Mouse (Mus musculus) midbrain, embryonic 13.5 days (tissue): ENCODE measurements around the gene Il18bp. TPM values are rescaled to one million over a fixed set of nuclear protein-coding genes. Genes with fewer than 3 reads are reported as not detected.
"Not testable (repeated sequence)": the region's sequence is repeated elsewhere in the genome, so short reads cannot be mapped to it uniquely, and the experiment has no call there.

Source experiments
- ATAC-seq: fragments of 200-750 bp; cut with Nextera tagmentation; 2 replicates; pipeline ENCODE4 v1.8.0; 2017; ENCODE audit warnings: mild to moderate bottlenecking, moderate TSS enrichment, moderate library complexity
- H3K27ac ChIP-seq: fragments of 300-500 bp; sonication (generic); 2 replicates; pipeline ENCODE4 v1.5.1; 2015; ENCODE audit warnings: inconsistent platforms, mild to moderate bottlenecking, moderate library complexity
- H3K27me3 ChIP-seq: fragments of 300-500 bp; sonication (generic); 2 replicates; pipeline ENCODE4 v1.6.1; 2015; ENCODE audit warnings: mild to moderate bottlenecking, inconsistent platforms
- H3K36me3 ChIP-seq: fragments of 300-500 bp; sonication (generic); 2 replicates; pipeline ENCODE4 v1.6.1; 2015; ENCODE audit warnings: mild to moderate bottlenecking, inconsistent platforms
- H3K4me1 ChIP-seq: fragments of 300-500 bp; sonication (generic); replicated peaks from 2 replicates; pipeline ENCODE4 v1.6.1; 2015; ENCODE audit warnings: inconsistent platforms
- H3K4me2 ChIP-seq: fragments of 300-500 bp; sonication (generic); replicated peaks from 2 replicates; pipeline ENCODE4 v1.6.1; 2015; ENCODE audit warnings: moderate library complexity, mild to moderate bottlenecking, inconsistent platforms
- H3K4me3 ChIP-seq: fragments of 300-500 bp; sonication (generic); replicated peaks from 2 replicates; pipeline ENCODE4 v1.5.1; 2015; ENCODE audit warnings: mild to moderate bottlenecking, inconsistent platforms
- H3K9ac ChIP-seq: fragments of 300-500 bp; sonication (generic); replicated peaks from 2 replicates; pipeline ENCODE4 v1.6.1; 2015; ENCODE audit warnings: mild to moderate bottlenecking, inconsistent platforms
- H3K9me3 ChIP-seq: fragments of 300-500 bp; sonication (generic); 2 replicates; pipeline ENCODE4 v1.6.1; 2016; ENCODE audit warnings: mild to moderate bottlenecking, inconsistent platforms
- WGBS: fragments of 180-500 bp; shearing (Covaris S2); methylation state at CpG from one replicate; pipeline ENCODE4 v1.1.7; 2015; 5-methylcytosine and 5-hydroxymethylcytosine counted together
- polyA plus RNA-seq: library from polyadenylated mRNA; unstranded; fragments of >200 nt; fragmentation: Nextera tagmentation; extraction: Ambion mirVana; gene quantifications from 2 replicates; pipeline ENCODE4 v1.2.1, GENCODE M21; 2015

The Il18bp gene
- polyA plus RNA-seq, 1 experiment from 2014 or later: 5.6 TPM

DNA sequence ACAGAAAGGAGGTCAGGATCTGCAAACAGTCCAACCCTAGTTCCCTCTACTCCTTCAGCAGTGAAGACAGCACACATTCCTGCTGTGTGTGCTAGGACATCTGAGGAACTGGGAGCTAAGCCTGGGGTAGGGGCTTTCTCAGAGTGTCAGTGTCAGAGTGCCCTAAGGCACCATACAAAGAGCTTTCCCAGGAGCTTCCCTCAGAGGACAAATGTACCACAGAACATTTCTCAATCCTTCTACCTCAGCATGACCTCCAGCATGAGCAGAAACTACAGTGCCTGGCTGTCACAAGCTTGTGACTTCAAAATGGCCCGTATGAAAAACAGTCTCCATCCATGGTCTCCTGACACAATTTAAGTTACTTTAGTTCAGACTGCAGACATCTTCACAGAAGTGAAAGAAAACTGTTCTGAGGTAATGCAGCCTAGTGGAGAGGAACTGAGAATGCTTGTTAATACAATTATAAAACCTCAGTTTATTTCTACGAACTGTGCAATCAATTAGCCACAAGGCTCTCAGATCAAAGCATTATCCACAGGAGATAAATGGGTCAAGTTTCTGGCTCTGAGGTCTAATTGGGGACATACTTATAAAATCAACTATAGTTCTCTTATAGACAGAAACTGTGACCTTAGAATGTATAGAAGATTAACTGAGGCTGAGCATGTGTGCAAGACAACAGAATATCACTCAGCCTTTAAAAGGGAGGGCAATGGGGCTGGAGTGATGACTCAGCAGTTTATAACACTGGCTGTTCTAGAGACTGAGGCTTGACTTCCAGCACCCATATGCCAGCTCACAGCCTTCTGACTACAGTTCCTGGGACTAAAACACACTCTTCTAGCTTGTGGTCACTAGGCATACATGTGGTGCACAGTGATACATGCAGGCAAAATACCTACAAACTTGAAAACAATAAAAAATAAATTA lies 7.0 kb upstream of the Il18bp start:
- Histone ChIP-seq H3K4me1 (no peaks in the 10 kb centered on the region), H3K9ac (no peak overlapping the region), H3K9me3 (no peaks in the 10 kb centered on the region), H3K36me3 (peaks cover 78% of the 10 kb centered on the region), H3K4me2 (no peak overlapping the region), H3K27me3 (no peaks in the 10 kb centered on the region), H3K27ac (no peak overlapping the region), H3K4me3 (no peak overlapping the region)
- 90% methylated on average over 2 of the region's 2 CpGs for WGBS
- ATAC-seq: no peak

DNA sequence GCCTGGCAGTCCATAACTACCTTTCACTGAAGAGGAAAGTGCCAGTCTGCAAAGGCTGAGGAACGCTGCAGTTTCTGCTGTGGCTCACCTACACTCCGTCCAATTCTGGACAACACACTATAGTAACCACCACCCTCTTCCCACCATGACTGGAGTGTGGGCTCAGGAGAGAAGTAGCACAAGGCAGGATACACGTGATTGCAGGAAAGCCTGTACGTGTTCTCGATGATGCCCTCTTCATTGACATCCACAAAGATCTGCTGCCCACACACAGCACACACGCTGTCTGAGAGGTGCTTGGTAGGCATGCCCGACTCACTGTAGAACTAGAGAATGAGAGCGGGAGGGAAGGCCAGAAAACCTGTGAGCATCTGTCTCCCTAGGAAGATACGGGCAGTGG lies 5.3 kb upstream of the Il18bp start:
- Histone ChIP-seq H3K27ac (no peak overlapping the region), H3K9ac (no peak overlapping the region), H3K4me1 (no peaks in the 10 kb centered on the region), H3K27me3 (no peaks in the 10 kb centered on the region), H3K4me2 (no peak overlapping the region), H3K9me3 (no peaks in the 10 kb centered on the region), H3K36me3 (peaks cover 85% of the 10 kb centered on the region), H3K4me3 (no peak overlapping the region)
- 97% methylated on average over 9 of the region's 9 CpGs for WGBS
- no peak for ATAC-seq

DNA sequence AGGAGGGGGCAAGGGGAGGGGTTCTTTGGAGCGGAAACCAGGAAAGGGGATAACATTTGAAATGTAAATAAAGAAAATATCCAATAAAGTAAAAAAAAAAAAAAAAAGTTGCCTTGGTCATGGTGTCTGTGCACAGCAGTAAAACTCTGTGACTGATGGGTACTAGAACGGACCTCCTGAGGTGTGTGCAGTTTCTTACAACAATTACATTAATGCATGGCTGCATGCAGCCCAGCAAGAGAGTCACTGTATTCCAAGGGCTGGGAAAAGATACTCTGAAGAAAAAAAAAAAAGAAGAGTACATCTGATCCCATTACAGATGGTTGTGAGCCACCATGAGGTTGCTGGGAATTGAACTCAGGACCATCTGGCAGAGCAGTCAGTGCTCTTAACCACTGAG lies 2.4 kb upstream of the Il18bp start:
- H3K4me1 ChIP-seq, H3K27me3 ChIP-seq, ATAC-seq, H3K27ac ChIP-seq, H3K4me2 ChIP-seq, H3K9me3 ChIP-seq, H3K4me3 ChIP-seq, H3K9ac ChIP-seq: not testable (repeated sequence)
- WGBS: 88% methylated on average over 2 of the region's 2 CpGs
- H3K36me3 ChIP-seq: peaks cover 95% of the 10 kb centered on the region

DNA sequence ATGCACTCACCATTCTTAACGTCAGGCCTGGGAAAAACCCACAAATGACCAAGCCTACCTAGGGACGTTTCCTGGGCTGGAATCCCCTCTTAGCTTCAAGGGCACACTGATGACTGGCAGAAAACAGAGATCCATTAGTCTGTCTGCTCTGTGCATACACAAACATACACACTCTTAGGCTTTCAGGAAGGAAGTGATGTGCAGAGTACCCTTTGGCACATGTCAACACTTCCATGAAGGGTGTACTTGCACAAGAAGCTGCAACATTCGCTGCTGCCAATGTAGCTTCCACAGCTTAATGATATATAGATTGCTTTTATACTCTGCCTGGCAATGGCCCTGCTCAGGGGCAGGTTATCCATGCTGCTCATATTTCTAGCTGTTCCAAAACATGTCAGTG lies 872 bp upstream of the Il18bp start:
- no peak for ATAC-seq
- no peaks in the 10 kb centered on the region for H3K27me3 ChIP-seq
- H3K9me3 ChIP-seq: no peaks in the 10 kb centered on the region
- H3K4me3 ChIP-seq: no peak overlapping the region
- no peak overlapping the region for H3K27ac ChIP-seq
- H3K4me2 ChIP-seq: no peak overlapping the region
- H3K4me1 ChIP-seq: no peaks in the 10 kb centered on the region
- no peak overlapping the region for H3K9ac ChIP-seq
- WGBS: 76% methylated on average over 3 of the region's 3 CpGs
- H3K36me3 ChIP-seq: peaks cover 95% of the 10 kb centered on the region

DNA sequence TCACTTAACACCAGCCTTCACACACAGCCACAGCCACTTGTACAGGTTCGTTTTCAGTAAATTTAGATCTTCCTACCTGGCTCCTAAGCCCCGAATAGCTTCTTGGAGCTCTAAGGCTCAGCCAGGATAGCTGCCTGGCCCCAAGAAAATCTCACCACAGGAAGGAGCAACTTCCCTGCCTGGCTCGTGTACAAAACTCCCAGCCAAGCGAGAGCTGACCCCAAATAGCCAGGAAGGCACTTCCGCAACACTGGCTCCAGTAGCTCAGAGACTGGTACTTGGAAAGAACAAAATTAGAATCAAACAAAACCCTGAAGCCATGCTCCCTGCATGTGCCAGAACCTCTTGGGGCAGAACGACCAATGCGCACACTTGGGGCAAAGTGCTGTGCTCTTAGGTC lies 456 bp downstream of the Il18bp start:
- WGBS: 86% methylated on average over 7 of the region's 7 CpGs
- Histone ChIP-seq H3K4me3 (no peak overlapping the region), H3K36me3 (peaks cover 96% of the 10 kb centered on the region), H3K27me3 (no peaks in the 10 kb centered on the region), H3K9ac (no peak overlapping the region), H3K27ac (no peak overlapping the region), H3K9me3 (no peaks in the 10 kb centered on the region), H3K4me1 (no peaks in the 10 kb centered on the region), H3K4me2 (no peak overlapping the region)
- ATAC-seq: no peak

DNA sequence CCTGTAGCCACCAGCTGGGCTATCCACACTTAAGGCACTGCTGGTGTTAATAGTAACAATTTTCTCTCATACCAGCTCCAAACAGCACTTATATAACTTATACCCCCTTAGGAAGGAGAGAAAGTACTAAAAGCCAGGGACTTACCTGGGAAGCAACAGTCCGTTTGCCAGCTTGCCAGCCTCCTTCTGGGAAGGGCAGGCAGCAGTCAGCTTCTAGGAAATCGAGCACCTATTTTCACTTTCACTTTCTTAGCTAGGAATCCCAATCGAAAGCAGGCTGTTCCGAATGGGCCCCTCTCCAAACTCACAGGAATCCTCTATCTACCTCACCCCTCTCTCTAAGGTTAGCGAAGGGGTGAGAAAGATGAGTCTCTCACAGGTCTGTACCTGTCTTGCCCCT lies 1.0 kb downstream of the Il18bp start:
- H3K36me3 ChIP-seq: peaks cover 96% of the 10 kb centered on the region
- 91% methylated on average over 5 of the region's 5 CpGs for WGBS
- no peak overlapping the region for H3K9ac ChIP-seq
- H3K4me2 ChIP-seq: no peak overlapping the region
- no peak overlapping the region for H3K4me3 ChIP-seq
- no peak for ATAC-seq
- no peaks in the 10 kb centered on the region for H3K4me1 ChIP-seq
- H3K9me3 ChIP-seq: no peaks in the 10 kb centered on the region
- no peaks in the 10 kb centered on the region for H3K27me3 ChIP-seq
- no peak overlapping the region for H3K27ac ChIP-seq

DNA sequence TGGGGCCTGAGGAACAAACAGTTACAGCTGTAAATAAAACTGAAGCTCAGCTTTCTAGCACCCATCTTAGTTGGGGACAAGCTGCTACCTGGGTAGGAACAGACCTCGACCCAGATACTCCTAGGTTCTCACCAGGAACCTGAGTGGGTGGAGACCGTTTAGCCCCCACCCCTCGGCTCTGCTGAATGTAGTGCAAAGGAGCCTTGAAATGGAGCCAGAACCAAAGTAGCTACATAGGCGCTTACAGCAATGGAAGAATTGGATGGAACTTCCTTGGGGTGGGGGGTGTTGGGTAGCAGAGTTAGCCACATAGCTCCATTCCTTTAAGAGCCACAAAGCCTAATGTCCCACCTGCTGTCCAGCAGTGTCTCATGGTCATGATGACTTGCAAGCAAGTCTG lies 1.6 kb downstream of the Il18bp start:
- Histone ChIP-seq H3K27me3 (no peaks in the 10 kb centered on the region), H3K36me3 (peaks cover 96% of the 10 kb centered on the region)

GRCm38 (mm10) chr7:102014995-102015394 lies 3.5 kb downstream of the Il18bp start:
- Histone ChIP-seq H3K9me3 (no peaks in the 10 kb centered on the region), H3K4me2 (no peak overlapping the region), H3K4me1 (no peaks in the 10 kb centered on the region), H3K4me3 (no peak overlapping the region), H3K9ac (no peak overlapping the region), H3K36me3 (peaks cover 99% of the 10 kb centered on the region), H3K27ac (no peak overlapping the region), H3K27me3 (no peaks in the 10 kb centered on the region)
- no peak for ATAC-seq
- 94% methylated on average over 2 of the region's 2 CpGs for WGBS

More for the DNA sequence above, 1.6 kb downstream of the Il18bp start:
- Histone ChIP-seq H3K4me3 (no peak overlapping the region), H3K4me1 (no peaks in the 10 kb centered on the region), H3K9ac (no peak overlapping the region), H3K9me3 (no peaks in the 10 kb centered on the region), H3K4me2 (no peak overlapping the region), H3K27ac (no peak overlapping the region)
- ATAC-seq: no peak
- 89% methylated on average over 4 of the region's 4 CpGs for WGBS

GRCm38 (mm10) chr7:102013416-102013815 lies 5.1 kb downstream of the Il18bp start:
- ATAC-seq: no peak
- Histone ChIP-seq H3K4me3 (no peak overlapping the region), H3K27ac (no peak overlapping the region), H3K27me3 (no peaks in the 10 kb centered on the region), H3K36me3 (peaks cover 100% of the 10 kb centered on the region), H3K9me3 (no peaks in the 10 kb centered on the region), H3K9ac (no peak overlapping the region), H3K4me1 (no peaks in the 10 kb centered on the region), H3K4me2 (no peak overlapping the region)
- WGBS: 85% methylated on average over 8 of the region's 8 CpGs

DNA sequence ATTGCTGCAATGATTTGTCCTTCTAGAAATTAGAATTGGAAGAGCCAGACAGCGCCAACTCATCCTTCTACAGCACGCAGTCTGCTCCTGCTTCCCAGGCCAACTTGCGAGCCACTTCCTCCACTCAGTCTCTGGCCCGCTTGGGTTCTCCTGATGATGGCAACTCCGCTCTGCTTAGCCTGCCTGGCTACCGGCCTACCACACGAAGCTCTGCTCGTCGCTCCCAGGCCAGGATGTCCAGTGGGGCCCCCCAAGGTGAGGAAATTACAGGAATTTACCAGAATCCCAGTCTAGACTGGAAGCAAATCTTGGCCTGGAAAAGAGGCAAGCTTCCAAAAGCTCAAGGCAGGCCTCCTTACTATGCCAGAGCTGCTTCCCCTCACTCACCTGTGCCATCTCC lies 6.6 kb downstream of the Il18bp start:
- Histone ChIP-seq H3K36me3 (peaks cover 100% of the 10 kb centered on the region), H3K4me1 (no peaks in the 10 kb centered on the region), H3K27ac (no peak overlapping the region), H3K9me3 (no peaks in the 10 kb centered on the region), H3K9ac (no peak overlapping the region), H3K27me3 (no peaks in the 10 kb centered on the region), H3K4me3 (no peak overlapping the region), H3K4me2 (no peak overlapping the region)
- no peak for ATAC-seq
- whole genome bisulfite sequencing: 91% methylated on average over 9 of the region's 9 CpGs

DNA sequence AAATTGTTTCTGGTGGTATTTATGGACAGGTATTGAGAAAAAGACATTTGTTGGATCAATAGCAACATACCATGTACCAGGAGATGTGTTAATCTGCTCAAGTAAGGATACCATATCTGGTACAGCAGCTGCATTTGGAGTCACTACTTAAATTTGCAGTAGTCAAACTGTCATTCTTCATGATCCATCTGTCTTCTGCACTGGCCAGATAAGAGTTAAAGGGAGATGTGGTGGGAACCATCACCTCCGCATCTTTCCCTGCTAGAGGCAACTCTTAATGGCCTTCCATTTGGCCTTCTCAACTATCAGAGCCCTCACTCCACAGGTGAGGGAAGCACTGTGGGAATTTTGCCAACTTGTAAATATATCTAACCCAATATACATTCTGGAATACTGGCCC lies 12.0 kb downstream of the Il18bp start:
- Histone ChIP-seq H3K36me3 (peaks cover 98% of the 10 kb centered on the region), H3K4me1 (no peaks in the 10 kb centered on the region), H3K9ac (no peak overlapping the region), H3K27ac (no peak overlapping the region), H3K27me3 (no peaks in the 10 kb centered on the region), H3K4me3 (no peak overlapping the region), H3K9me3 (no peaks in the 10 kb centered on the region), H3K4me2 (no peak overlapping the region)
- 100% methylated on average over 1 of the region's 1 CpGs for WGBS
- ATAC-seq: no peak

DNA sequence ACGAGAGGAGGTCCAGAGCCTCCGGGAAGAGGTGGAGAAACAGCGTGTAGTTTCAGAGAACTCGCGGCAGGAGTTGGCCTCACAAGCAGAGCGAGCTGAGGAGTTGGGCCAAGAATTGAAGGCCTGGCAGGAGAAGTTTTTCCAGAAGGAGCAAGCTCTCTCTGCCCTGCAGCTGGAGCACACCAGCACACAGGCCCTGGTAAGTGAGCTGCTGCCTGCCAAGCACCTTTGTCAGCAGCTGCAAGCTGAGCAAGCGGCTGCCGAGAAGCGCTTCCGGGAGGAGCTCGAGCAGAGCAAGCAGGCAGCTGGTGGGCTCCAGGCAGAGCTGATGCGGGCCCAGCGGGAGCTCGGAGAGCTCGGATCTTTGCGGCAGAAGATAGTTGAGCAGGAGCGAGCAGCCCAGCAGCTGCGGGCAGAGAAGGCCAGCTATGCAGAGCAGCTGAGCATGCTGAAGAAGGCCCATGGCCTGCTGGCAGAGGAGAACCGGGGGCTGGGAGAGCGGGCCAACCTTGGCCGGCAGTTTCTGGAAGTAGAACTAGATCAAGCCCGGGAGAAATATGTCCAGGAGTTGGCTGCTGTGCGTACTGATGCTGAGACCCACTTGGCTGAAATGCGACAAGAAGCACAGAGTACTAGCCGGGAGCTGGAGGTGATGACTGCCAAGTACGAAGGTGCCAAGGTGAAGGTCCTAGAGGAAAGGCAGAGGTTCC lies 17.4 kb downstream of the Il18bp start:
- H3K27ac ChIP-seq: no peak overlapping the region
- no peak overlapping the region for H3K9ac ChIP-seq
- H3K4me2 ChIP-seq: no peak overlapping the region
- no peaks in the 10 kb centered on the region for H3K4me1 ChIP-seq
- H3K27me3 ChIP-seq: no peaks in the 10 kb centered on the region
- ATAC-seq: no peak
- no peak overlapping the region for H3K4me3 ChIP-seq
- WGBS: 85% methylated on average over 26 of the region's 26 CpGs
- H3K36me3 ChIP-seq: peaks cover 98% of the 10 kb centered on the region
- H3K9me3 ChIP-seq: no peaks in the 10 kb centered on the region
